Mouse (Mus musculus): ENCODE results near the gene Srrm2. TPM values are rescaled to one million over a fixed set of nuclear protein-coding genes. Genes with fewer than 3 reads are reported as not detected.

Srrm2 gene
- total RNA-seq, 1 experiment from 2014 or later: 188 TPM

DNA sequence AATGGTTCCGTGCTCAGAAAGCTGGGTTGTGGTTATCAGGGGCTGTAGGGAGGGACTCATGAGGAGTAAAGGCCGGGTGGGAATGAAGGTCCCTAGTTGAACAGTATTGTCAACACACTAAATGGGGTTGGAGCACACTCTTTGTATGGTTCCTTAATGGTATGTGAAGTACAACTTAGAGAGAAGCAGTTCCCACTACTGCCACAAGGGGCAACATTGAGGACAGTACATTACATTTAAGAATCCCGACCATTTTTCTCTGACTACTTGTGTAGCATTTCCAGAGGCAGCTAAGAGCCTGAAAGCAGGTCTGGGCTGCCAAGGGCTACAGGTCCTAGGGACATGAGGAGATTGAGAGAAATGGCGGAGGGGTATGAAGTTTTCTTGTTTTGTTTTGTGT, 50.8 kb downstream of the Srrm2 start:
- peak; percentile 71 for ATAC-seq (replicated peaks; ENCODE audit: insufficient number of reproducible peaks, low FRiP score, low TSS enrichment, poor library complexity, severe bottlenecking)

DNA sequence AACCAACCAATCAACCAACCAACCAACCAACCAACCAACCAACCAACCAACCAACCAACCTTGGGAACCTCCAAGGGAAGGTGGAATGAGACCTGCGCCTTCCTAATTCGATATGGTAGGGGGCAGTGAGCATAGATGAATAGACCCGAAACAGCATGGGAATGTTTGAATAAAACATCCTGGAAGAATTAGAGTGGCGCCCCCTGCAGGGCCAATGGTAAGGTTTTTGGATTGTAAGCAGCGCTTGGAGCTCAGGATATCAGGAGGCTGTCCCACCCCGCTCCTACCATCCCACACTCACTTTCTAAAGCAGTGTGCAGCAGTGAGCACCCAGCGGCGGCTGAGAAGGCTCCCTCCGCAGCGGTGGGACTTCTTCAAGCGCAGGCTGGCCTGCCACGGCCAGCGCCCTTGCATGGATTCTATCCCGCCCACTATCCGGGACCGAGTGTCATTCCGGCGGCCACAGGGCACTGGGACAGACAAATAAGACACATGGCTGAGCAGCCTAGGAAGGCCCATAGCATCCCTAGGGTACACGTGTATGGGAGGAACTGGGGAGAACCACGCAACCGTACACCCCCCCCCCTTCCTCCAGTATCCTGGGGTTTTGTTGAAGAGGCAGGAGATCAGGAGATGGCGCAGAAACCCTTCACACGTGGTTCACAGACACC, 52.9 kb downstream of the Srrm2 start:
- ATAC-seq (replicated peaks; ENCODE audit: insufficient number of reproducible peaks, low FRiP score, low TSS enrichment, poor library complexity, severe bottlenecking): no peak

DNA sequence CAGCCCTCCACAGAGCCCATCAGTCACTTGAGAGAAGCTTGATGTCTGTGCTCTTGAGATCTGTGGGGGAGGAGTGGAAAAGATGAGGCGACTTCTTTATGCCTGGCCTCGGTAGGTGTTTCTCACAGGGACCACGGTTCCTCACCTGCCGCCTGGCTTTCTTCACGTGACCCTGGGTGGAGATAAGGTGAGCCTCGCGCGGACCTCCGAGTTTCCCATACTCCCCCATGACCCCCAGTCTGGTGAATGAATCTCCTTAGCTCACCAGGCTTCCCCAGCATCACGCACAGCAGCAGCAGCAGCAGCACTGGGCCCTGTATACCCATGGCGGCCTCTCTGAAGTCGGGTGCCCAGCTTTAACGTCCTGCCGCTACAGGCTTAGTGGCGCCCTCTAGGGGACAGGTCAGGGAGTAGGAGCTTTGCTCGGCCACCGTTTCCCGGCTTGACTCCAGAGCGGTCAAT, 53.5 kb downstream of the Srrm2 start, which contains the start of the genes Prss32 and Prss41:
TSS of gene Prss32 (plus strand) at position 44 of the 462 bp plus-strand sequence.
TSS of gene Prss41 (minus strand) at position 361 of the 462 bp plus-strand sequence.
- peak; percentile 43; the same call in 1 of the 2 replicates for ATAC-seq (replicated peaks; ENCODE audit: insufficient number of reproducible peaks, low FRiP score, low TSS enrichment, poor library complexity, severe bottlenecking)

DNA sequence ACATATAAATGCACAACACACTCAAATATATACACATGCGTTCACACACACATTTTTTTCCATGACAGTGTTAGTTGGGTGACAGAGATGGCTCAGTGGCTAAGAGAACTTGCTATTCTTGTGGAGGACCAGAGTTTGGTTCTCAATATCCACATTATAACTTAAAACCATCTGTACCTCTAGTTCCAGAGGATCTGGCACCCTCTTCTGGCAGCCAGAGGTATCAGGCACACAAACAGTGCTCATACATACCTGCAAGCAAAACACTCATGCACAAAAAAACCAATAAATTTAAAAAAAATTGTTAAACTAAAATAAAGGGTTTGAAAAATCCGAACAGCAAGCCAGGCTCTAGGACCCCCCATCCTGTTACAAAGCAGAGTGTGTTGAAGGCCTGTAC, 59.7 kb downstream of the Srrm2 start:
- ATAC-seq (replicated peaks; ENCODE audit: insufficient number of reproducible peaks, low FRiP score, low TSS enrichment, poor library complexity, severe bottlenecking): no peak

DNA sequence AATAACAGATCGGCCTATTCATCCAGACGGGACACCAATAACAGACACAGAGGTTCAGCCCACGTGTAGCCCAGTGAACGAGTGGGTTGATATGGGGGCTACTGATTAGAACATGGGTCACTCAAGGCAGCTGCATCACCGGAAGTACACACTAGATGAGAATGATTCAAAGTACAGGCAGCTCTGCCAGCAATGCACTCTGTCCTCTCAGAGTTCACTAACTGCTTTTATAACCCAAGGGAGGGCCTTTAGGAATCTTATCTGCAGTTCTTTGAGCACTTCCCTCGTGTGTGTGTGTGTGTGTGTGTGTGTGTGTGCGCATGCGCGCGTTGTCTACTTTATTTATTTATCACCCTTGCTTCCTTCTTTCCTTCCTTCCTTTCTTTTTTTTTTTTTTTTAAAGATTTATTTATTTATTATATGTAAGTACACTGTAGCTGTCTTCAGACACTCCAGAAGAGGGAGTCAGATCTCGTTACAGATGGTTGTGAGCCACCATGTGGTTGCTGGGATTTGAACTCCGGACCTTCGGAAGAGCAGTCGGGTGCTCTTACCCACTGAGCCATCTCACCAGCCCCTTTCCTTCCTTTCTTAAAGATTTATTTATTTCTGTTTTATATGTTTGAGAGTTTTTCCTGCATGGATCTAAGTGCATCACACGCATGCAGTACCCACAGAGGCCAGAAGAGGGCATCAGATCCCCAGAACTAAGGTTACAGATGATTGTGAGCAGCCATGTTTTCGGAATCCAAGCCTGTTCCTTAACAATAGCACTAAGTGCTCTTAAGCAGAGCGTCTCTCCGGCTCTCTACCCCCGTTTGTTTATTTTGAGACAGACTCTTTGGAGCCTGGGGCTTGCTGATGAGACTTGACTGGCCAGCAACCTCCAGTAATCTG, 60.8 kb downstream of the Srrm2 start:
- ATAC-seq (replicated peaks; ENCODE audit: insufficient number of reproducible peaks, low FRiP score, low TSS enrichment, poor library complexity, severe bottlenecking): no peak; the same call in 1 of the 2 replicates

DNA sequence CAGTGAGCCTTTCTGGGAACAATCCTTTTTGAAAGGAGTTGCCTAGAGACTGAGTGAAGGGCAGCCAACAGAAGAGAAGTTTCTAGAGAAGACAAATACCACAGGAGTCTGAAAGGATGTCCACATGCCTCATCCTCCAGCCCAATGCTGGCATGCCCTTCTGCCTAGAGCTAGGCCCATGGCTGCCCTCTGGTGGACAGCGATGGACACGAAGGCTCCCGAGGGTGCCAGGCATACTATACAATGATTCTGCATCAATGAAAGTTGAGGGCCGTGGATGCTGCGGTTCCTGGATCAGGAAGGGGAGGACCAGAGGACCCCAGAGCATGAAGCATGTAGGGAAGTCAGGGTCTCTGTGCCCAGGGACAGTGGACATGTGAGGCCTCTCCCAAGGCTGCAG, 63.0 kb downstream of the Srrm2 start:
- ATAC-seq (replicated peaks; ENCODE audit: insufficient number of reproducible peaks, low FRiP score, low TSS enrichment, poor library complexity, severe bottlenecking): 0 out of 2 replicates have a peak, but pooled peaks have one; percentile 41

DNA sequence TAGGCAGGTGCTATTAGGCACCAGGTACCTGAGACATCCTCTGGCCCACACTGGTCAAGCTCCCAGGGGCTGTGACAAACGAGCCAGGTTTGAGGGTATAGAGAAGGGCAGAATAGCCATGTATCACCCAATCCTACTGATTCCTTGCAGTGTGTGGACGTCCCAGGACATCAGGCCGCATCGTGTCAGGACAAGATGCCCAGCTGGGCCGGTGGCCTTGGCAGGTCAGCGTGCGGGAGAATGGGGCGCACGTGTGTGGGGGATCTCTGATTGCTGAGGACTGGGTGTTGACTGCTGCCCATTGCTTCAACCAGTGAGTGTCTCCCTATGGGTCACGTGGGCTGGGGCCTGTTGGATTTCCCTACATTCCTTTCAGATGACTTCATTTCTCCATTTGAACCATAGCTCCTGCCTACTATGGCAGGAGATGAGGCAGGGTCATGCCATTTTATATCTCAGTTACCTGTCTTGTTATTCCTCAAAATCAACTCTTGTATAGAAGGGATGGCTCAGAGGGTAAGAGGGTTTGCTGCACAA, 64.0 kb downstream of the Srrm2 start:
- ATAC-seq (replicated peaks; ENCODE audit: insufficient number of reproducible peaks, low FRiP score, low TSS enrichment, poor library complexity, severe bottlenecking): no peak

DNA sequence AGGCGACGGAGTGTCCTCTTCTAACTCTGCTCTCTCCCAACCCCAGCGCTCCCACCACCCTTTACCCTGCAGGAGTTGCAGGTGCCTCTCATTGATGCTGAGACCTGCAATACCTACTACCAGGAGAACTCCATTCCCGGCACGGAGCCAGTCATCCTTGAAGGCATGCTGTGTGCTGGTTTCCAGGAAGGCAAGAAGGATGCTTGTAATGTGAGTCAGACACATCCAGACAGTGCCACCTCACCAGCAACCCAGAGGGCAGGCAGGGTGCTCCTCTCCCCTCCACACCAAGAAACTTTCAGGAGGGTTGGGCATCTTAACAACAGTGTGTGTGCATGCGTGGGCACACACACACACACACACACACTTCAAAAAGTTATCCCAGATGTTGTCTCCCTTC, 66.9 kb downstream of the Srrm2 start:
- no peak for ATAC-seq (replicated peaks; ENCODE audit: insufficient number of reproducible peaks, low FRiP score, low TSS enrichment, poor library complexity, severe bottlenecking)

DNA sequence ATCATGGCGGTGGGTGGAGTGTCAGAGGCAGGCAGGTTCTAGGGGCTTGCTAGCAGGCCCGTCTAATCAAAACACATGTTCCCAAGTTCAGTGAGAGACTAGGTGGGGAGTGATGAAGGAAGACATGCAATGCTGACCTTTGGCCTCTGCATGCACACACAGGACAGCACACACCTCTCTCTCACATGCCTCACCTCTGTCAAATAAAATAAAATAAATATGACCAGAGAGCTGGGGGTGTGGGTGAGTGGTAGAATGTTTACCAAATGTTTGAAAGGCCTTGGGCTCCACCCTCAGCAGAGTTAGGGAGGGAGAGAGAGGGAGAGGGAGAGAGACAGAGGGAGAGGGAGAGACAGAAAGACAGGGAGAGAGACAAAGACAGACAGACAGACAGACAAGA, 67.6 kb downstream of the Srrm2 start:
- no peak for ATAC-seq (replicated peaks; ENCODE audit: insufficient number of reproducible peaks, low FRiP score, low TSS enrichment, poor library complexity, severe bottlenecking)

DNA sequence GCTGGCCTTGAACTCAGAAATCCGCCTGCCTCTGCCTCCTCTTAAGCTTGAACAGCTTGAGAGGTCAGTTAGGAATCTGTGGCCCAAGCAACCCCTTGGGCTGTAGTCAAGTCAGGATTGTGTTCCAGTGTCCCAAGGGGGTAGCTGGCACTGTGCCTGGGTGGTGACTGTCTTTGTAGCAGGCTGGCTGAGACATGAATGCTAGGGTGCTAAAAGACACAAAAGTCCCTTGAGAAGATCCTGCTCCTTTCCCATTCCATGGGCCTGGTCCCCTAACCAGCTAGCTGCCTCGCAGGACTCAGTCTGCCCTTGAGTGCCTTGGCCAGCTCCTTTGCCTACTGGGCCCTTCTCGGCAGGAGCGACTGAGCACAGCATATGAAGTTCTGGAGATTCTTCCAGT, 72.6 kb downstream of the Srrm2 start:
- no peak for ATAC-seq (replicated peaks; ENCODE audit: insufficient number of reproducible peaks, low FRiP score, low TSS enrichment, poor library complexity, severe bottlenecking)

DNA sequence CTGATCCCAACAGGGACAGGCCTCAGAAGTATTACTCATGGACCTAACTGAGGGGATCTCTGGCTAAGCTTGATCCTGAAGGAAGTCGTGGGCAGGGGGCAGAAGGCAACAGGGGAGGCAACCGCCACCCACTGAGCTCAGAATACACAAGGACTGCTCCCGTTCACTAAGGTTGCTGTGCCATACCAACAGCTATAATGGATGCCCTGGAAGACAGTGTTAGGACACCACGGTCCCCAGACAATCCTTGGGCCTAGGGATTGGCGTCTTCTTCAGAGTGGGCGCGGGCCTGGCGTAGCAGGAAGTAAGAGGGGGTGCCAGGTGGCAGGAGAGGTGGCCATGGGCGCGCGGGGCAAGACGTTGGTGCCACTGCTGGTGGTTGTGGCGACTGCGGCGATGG, 77.4 kb downstream of the Srrm2 start, which contains the start of gene Prss21:
TSS of gene Prss21 (plus strand) at position 301 of the 400 bp plus-strand sequence.
- no peak for ATAC-seq (replicated peaks; ENCODE audit: insufficient number of reproducible peaks, low FRiP score, low TSS enrichment, poor library complexity, severe bottlenecking)

DNA sequence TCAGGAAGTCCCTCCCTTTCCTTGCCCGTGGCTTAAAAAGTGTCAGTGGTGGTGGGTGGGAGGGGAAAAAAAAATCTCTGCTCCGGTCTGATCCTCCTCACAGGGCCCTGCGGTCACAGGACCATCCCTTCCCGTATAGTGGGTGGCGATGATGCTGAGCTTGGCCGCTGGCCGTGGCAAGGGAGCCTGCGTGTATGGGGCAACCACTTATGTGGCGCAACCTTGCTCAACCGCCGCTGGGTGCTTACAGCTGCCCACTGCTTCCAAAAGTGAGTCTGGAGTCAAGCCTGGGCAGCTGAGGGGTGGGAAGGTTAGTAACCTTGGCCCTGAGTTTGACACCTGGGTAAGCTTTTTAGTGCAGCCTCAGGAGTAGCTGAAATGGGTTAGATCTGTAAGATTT, 78.2 kb downstream of the Srrm2 start:
- peak; percentile 45; the same call in 1 of the 2 replicates for ATAC-seq (replicated peaks; ENCODE audit: insufficient number of reproducible peaks, low FRiP score, low TSS enrichment, poor library complexity, severe bottlenecking)

Other genes starting within 250 kb of the Srrm2 start
- 4.2 to 6.2 TPM (median 5.4 TPM) in 3 replicates for gene Zfp213, start 226.3 kb upstream of the Srrm2 start, total RNA-seq (2017)
- not detected in 3 replicates for gene Zfp13, start 191.0 kb upstream of the Srrm2 start, total RNA-seq (2017)
- not detected in 3 replicates for gene Zscan10, start 189.7 kb upstream of the Srrm2 start, total RNA-seq (2017)
- gene Mmp25, start 145.3 kb upstream of the Srrm2 start, total RNA-seq (2017): 0.29 to 4.9 TPM (median 3.0 TPM) in 3 replicates
- gene Bicdl2, start 130.0 kb upstream of the Srrm2 start, total RNA-seq (2017): 1.4 TPM in 1 of 3 replicates, not detected in the others
- gene Hcfc1r1, start 116.9 kb upstream of the Srrm2 start, total RNA-seq (2017): 36.7 to 49.3 TPM (median 38.3 TPM) in 3 replicates
- gene Thoc6, start 116.7 kb upstream of the Srrm2 start, total RNA-seq (2017): 20.3 to 21.9 TPM (median 21.2 TPM) in 3 replicates
- 29.6 to 37.5 TPM (median 33.9 TPM) in 3 replicates for gene Tnfrsf12a, start 113.1 kb upstream of the Srrm2 start, total RNA-seq (2017)
- not detected in 3 replicates for gene Cldn6, start 111.3 kb upstream of the Srrm2 start, total RNA-seq (2017)
- not detected in 3 replicates for gene Cldn9, start 106.5 kb upstream of the Srrm2 start, total RNA-seq (2017)
- not detected in 3 replicates for gene 1520401A03Rik, start 67.7 kb upstream of the Srrm2 start, total RNA-seq (2017)
- gene Pkmyt1, start 64.2 kb upstream of the Srrm2 start, total RNA-seq (2017): 0.86 to 3.7 TPM (median 2.6 TPM) in 3 replicates
- gene Paqr4, start 49.7 kb upstream of the Srrm2 start, total RNA-seq (2017): 0.38 to 5.1 TPM (median 2.9 TPM) in 3 replicates
- 0.39 TPM in 1 of 3 replicates, not detected in the others for gene Kremen2, start 44.7 kb upstream of the Srrm2 start, total RNA-seq (2017)
- 7.0 to 19.0 TPM (median 8.6 TPM) in 3 replicates for gene Flywch1, start 18.9 kb upstream of the Srrm2 start, total RNA-seq (2017)
- gene Flywch2, start 4.5 kb upstream of the Srrm2 start, total RNA-seq (2017): 2.5 TPM in 1 of 3 replicates, not detected in the others
- 89.4 to 137 TPM (median 96.5 TPM) in 3 replicates for gene Elob, start 38.6 kb downstream of the Srrm2 start, total RNA-seq (2017)
- gene Prss33, start 45.5 kb downstream of the Srrm2 start, total RNA-seq (2017): not detected in 3 replicates
- gene Prss32, start 53.3 kb downstream of the Srrm2 start, total RNA-seq (2017): not detected in 3 replicates
- not detected in 3 replicates for gene Prss41, start 53.6 kb downstream of the Srrm2 start, total RNA-seq (2017)
- not detected in 3 replicates for gene Prss21, start 77.5 kb downstream of the Srrm2 start, total RNA-seq (2017)
- not detected in 3 replicates for gene Dcpp1, start 90.3 kb downstream of the Srrm2 start, total RNA-seq (2017)
- not detected in 3 replicates for gene Dcpp2, start 90.3 kb downstream of the Srrm2 start, total RNA-seq (2017)
- not detected in 3 replicates for gene Dcpp3, start 126.9 kb downstream of the Srrm2 start, total RNA-seq (2017)
- gene Sbp, start 151.1 kb downstream of the Srrm2 start, total RNA-seq (2017): not detected in 3 replicates
- gene Sbpl, start 164.7 kb downstream of the Srrm2 start, total RNA-seq (2017): not detected in 3 replicates
- 0.76 to 1.2 TPM in 2 of 3 replicates, not detected in the other for gene Prss30, start 190.0 kb downstream of the Srrm2 start, total RNA-seq (2017)
- gene Prss22, start 207.6 kb downstream of the Srrm2 start, total RNA-seq (2017): not detected in 3 replicates
- not detected in 3 replicates for gene Prss27, start 247.6 kb downstream of the Srrm2 start, total RNA-seq (2017)

Data from monocyte, adult 5-6 weeks (primary cell).